Mouse (Mus musculus) ES-Bruce4 (cell line): Measurements from ENCODE around the gene Polr3gl. TPM values are rescaled to one million over a fixed set of nuclear protein-coding genes. Genes with fewer than 3 reads are reported as not detected.

Source experiments
- H3K27ac ChIP-seq: 2 replicates; pipeline ENCODE4 v1.5.1; 2012; ENCODE audit warnings: low read length, inconsistent platforms; ENCODE audit not compliant: insufficient read depth
- H3K27me3 ChIP-seq: 2 replicates; pipeline ENCODE4 v1.6.1; 2012; ENCODE audit warnings: mild to moderate bottlenecking, low read length, inconsistent platforms; ENCODE audit not compliant: control insufficient read depth, poor library complexity, insufficient read depth, severe bottlenecking
- H3K36me3 ChIP-seq: 2 replicates; pipeline ENCODE4 v1.6.1; 2012; ENCODE audit warnings: inconsistent platforms, mild to moderate bottlenecking, low read length, moderate library complexity; ENCODE audit not compliant: control insufficient read depth, poor library complexity, insufficient read depth, severe bottlenecking
- H3K4me1 ChIP-seq: one replicate; pipeline ENCODE4 v1.8.1; 2011; ENCODE audit warnings: low read length; ENCODE audit not compliant: control insufficient read depth, insufficient read depth
- H3K4me3 ChIP-seq: 2 replicates; pipeline ENCODE4 v1.5.1; 2011; ENCODE audit warnings: low read depth, mild to moderate bottlenecking, low read length
- H3K9ac ChIP-seq: 2 replicates; pipeline ENCODE4 v1.6.1; 2012; ENCODE audit warnings: low read depth, mild to moderate bottlenecking, inconsistent platforms; ENCODE audit not compliant: poor library complexity, severe bottlenecking
- H3K9me3 ChIP-seq: replicated peaks from 2 replicates; pipeline ENCODE4 v1.6.1; 2012; ENCODE audit warnings: mild to moderate bottlenecking, low read length, inconsistent platforms; ENCODE audit not compliant: control insufficient read depth, poor library complexity, insufficient read depth, severe bottlenecking
- CTCF ChIP-seq: IDR thresholded peaks from one replicate; pipeline ENCODE4 v1.8.1; 2011; ENCODE audit warnings: low read depth, low read length
- EP300 ChIP-seq: IDR thresholded peaks from 2 replicates; pipeline ENCODE4 v1.6.1; 2011; ENCODE audit warnings: low read depth, low read length; ENCODE audit not compliant: insufficient read depth
- POLR2A ChIP-seq: IDR thresholded peaks from one replicate; pipeline ENCODE4 v1.8.1; 2011; ENCODE audit warnings: low read length; ENCODE audit not compliant: insufficient read depth
- polyA plus RNA-seq: library from polyadenylated mRNA; stranded (reverse); fragments of >200 nt; gene quantifications from 2 replicates; pipeline ENCODE4 v1.2.4, GENCODE M21; 2011; ENCODE audit warnings: low read depth; ENCODE audit not compliant: missing spikeins, insufficient read depth, insufficient read length

Polr3gl gene
- polyA plus RNA-seq, 1 experiment: 16.2 TPM

GRCm38 (mm10) chr3:96551890-96552289 is 42.1 kb downstream of the Polr3gl start:
- Histone ChIP-seq H3K9ac (peak overlapping the region; percentile 38; the same call in 1 of the 2 replicates), H3K4me1 (peaks cover 1% of the 10 kb centered on the region), H3K27me3 (no peaks in the 10 kb centered on the region), H3K9me3 (no peaks in the 10 kb centered on the region), H3K4me3 (no peak overlapping the region), H3K27ac (0 out of 2 replicates have a peak overlapping the region, but pooled peaks have one; percentile 1), H3K36me3 (no peaks in the 10 kb centered on the region)
- TF ChIP-seq CTCF: no peak

- Histone ChIP-seq H3K9me3 (no peaks in the 10 kb centered on the region), H3K4me1 (peaks cover 1% of the 10 kb centered on the region), H3K36me3 (no peaks in the 10 kb centered on the region), H3K27me3 (no peaks in the 10 kb centered on the region), H3K27ac (0 out of 2 replicates have a peak overlapping the region, but pooled peaks have one; percentile 1), H3K9ac (peak overlapping the region; percentile 38; the same call in 1 of the 2 replicates), H3K4me3 (no peak overlapping the region)
- TF ChIP-seq EP300 (no peak), CTCF (no peak), POLR2A (no peak)
Measured at GRCm38 (mm10) chr3:96551203-96551602, 42.8 kb downstream of the Polr3gl start.

GRCm38 (mm10) chr3:96549346-96549745 is 44.6 kb downstream of the Polr3gl start:
- TF ChIP-seq POLR2A (no peak), CTCF (no peak), EP300 (no peak)
- Histone ChIP-seq H3K9me3 (no peaks in the 10 kb centered on the region), H3K36me3 (no peaks in the 10 kb centered on the region), H3K27me3 (no peaks in the 10 kb centered on the region), H3K27ac (no peak overlapping the region), H3K4me1 (peaks cover 1% of the 10 kb centered on the region), H3K9ac (no peak overlapping the region), H3K4me3 (no peak overlapping the region)

GRCm38 (mm10) chr3:96548824-96549223 is 45.2 kb downstream of the Polr3gl start:
- Histone ChIP-seq H3K4me1 (peaks cover 1% of the 10 kb centered on the region), H3K27ac (no peak overlapping the region), H3K9me3 (no peaks in the 10 kb centered on the region), H3K27me3 (no peaks in the 10 kb centered on the region), H3K9ac (no peak overlapping the region), H3K36me3 (no peaks in the 10 kb centered on the region), H3K4me3 (no peak overlapping the region)
- TF ChIP-seq CTCF (no peak), POLR2A (no peak), EP300 (no peak)

- no peak overlapping the region; the same call in 1 of the 2 replicates for H3K27ac ChIP-seq
- H3K9ac ChIP-seq: no peak overlapping the region
- TF ChIP-seq POLR2A (no peak), CTCF (peak; percentile 75), EP300 (no peak)
- no peaks in the 10 kb centered on the region for H3K9me3 ChIP-seq
- H3K36me3 ChIP-seq: no peaks in the 10 kb centered on the region
- no peaks in the 10 kb centered on the region for H3K27me3 ChIP-seq
- peaks cover 1% of the 10 kb centered on the region for H3K4me1 ChIP-seq
- no peak overlapping the region for H3K4me3 ChIP-seq
Measured at GRCm38 (mm10) chr3:96547389-96547960, 46.5 kb downstream of the Polr3gl start.

GRCm38 (mm10) chr3:96546880-96547279 is 47.1 kb downstream of the Polr3gl start:
- H3K9ac ChIP-seq: no peak overlapping the region
- no peak overlapping the region for H3K27ac ChIP-seq
- H3K4me1 ChIP-seq: peaks cover 1% of the 10 kb centered on the region
- no peaks in the 10 kb centered on the region for H3K27me3 ChIP-seq
- TF ChIP-seq CTCF: no peak
- no peak for TF ChIP-seq EP300
- no peak for TF ChIP-seq POLR2A
- no peaks in the 10 kb centered on the region for H3K36me3 ChIP-seq
- H3K4me3 ChIP-seq: no peak overlapping the region
- H3K9me3 ChIP-seq: no peaks in the 10 kb centered on the region
